Mouse (Mus musculus) hindbrain, embryonic 16.5 days (tissue): Measurements from ENCODE around the gene Srsf2. TPM values are rescaled to one million over a fixed set of nuclear protein-coding genes. Genes with fewer than 3 reads are reported as not detected.
"Not testable (repeated sequence)": the region's sequence is repeated elsewhere in the genome, so short reads cannot be mapped to it uniquely, and the experiment has no call there.

Experiments used
- ATAC-seq: fragments of 200-750 bp; cut with Nextera tagmentation; 2 replicates; pipeline ENCODE4 v1.8.0; 2017; ENCODE audit warnings: moderate TSS enrichment, moderate library complexity
- H3K27ac ChIP-seq: fragments of 300-500 bp; sonication (generic); 2 replicates; pipeline ENCODE4 v1.5.1; 2014; ENCODE audit warnings: low read depth, mild to moderate bottlenecking, control low read depth, low read length, moderate library complexity
- H3K27me3 ChIP-seq: fragments of 300-500 bp; sonication (generic); replicated peaks from 2 replicates; pipeline ENCODE4 v1.6.1; 2014; ENCODE audit warnings: low read length; ENCODE audit not compliant: control insufficient read depth, insufficient read depth
- H3K36me3 ChIP-seq: fragments of 300-500 bp; sonication (generic); 2 replicates; pipeline ENCODE4 v1.6.1; 2014; ENCODE audit warnings: mild to moderate bottlenecking, low read length, moderate library complexity, mixed read lengths; ENCODE audit not compliant: control insufficient read depth, insufficient read depth
- H3K4me1 ChIP-seq: fragments of 300-500 bp; sonication (generic); 2 replicates; pipeline ENCODE4 v1.6.1; 2014; ENCODE audit warnings: low read depth, low read length; ENCODE audit not compliant: control insufficient read depth, insufficient read depth
- H3K4me2 ChIP-seq: fragments of 300-500 bp; sonication (generic); 2 replicates; pipeline ENCODE4 v1.6.1; 2014; ENCODE audit warnings: mild to moderate bottlenecking, low read length, control low read depth, moderate library complexity
- H3K4me3 ChIP-seq: fragments of 300-500 bp; sonication (generic); 2 replicates; pipeline ENCODE4 v1.5.1; 2014; ENCODE audit warnings: mild to moderate bottlenecking, low read length, control low read depth, moderate library complexity
- H3K9ac ChIP-seq: fragments of 300-500 bp; sonication (generic); 2 replicates; pipeline ENCODE4 v1.6.1; 2014; ENCODE audit warnings: low read depth, mild to moderate bottlenecking, control low read depth, low read length, moderate library complexity
- H3K9me3 ChIP-seq: fragments of 300-500 bp; sonication (generic); 2 replicates; pipeline ENCODE4 v1.6.1; 2014; ENCODE audit warnings: mild to moderate bottlenecking, low read length, moderate library complexity; ENCODE audit not compliant: control insufficient read depth
- WGBS: fragments of 180-500 bp; shearing (Covaris S2); extraction: QIAGEN DNeasy Blood & Tissue Kit; methylation state at CpG from one replicate; pipeline ENCODE4 v1.1.7; 2014; 5-methylcytosine and 5-hydroxymethylcytosine counted together
- polyA plus RNA-seq: library from polyadenylated mRNA; unstranded; fragments of >200 nt; fragmentation: Nextera tagmentation; extraction: Ambion mirVana; gene quantifications from 2 replicates; pipeline ENCODE4 v1.2.1, GENCODE M21; 2015

Gene Srsf2
- 469 and 518 TPM in 2 replicates for polyA plus RNA-seq

DNA sequence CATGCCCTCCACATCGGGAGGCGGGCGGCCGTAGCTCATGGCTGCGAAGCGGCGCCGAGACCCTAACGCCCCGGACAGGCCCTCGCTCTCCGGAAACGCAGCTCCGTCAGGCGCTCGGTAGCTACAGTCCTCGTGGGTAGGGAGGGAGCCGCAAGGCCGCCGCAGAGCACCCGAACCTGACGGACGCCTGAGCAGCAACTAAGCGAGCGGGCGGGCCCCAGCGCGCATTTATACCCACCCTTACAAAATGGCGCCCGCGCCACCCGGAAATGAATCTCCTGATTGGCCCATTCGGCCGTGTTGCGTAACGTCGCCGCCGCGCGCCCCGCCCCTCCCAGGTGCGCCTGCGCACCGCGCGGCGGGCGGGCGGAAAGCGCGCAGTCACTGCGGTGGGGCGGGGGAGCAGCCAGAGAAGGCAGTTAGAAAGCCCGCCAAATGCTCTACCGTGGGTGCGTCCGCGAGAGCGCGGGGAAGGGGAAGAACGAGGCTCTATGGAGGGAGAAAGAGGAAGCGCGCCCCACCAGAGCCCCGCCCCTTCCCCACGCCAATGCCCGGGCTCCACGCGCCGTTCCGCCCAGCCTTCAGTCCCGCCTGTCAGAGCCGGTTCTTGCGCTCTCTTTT lies at the start of gene Srsf2:
Gene Srsf2 (minus strand): TSS at position 204 of the 621 bp plus-strand sequence.
- peak within 1 kb of the TSS; percentile 97 for H3K4me3 ChIP-seq
- ATAC-seq: peak; percentile 93
- no peaks in the 10 kb centered on the region for H3K27me3 ChIP-seq
- H3K4me2 ChIP-seq: peak within 1 kb of the TSS; percentile 93
- no peaks in the 10 kb centered on the region for H3K9me3 ChIP-seq
- peaks cover 5% of the 10 kb centered on the region; the same call in 1 of the 2 replicates for H3K36me3 ChIP-seq
- peak within 1 kb of the TSS; percentile 97 for H3K9ac ChIP-seq
- WGBS: under 1% methylated on average over 70 of the region's 74 CpGs
- H3K4me1 ChIP-seq: peaks cover 30% of the 10 kb centered on the region
- peak within 1 kb of the TSS; percentile 98 for H3K27ac ChIP-seq

DNA sequence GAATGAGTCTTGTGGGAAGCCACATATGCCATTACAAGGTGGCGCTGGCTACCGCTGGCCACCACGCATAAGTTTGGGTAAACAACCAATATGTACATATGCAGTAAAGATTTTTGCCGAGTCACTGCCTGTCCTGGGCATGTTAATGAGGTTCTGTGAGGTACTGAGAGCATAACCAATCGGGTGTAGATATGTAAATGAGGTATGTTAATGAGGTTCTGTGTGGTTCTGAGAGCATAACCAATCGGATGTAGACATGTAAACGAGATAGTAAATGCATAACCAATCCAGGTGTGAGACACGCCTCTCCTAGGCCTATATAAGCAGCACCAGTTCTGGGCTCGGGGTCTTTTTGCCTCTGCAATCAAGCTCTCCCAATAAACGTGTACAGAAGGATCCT lies 49.7 kb upstream of the Srsf2 start:
- ATAC-seq, H3K9me3 ChIP-seq, H3K9ac ChIP-seq, H3K4me3 ChIP-seq, H3K4me2 ChIP-seq, H3K27me3 ChIP-seq, H3K4me1 ChIP-seq, H3K27ac ChIP-seq, H3K36me3 ChIP-seq: not testable (repeated sequence)
- WGBS: 86% methylated on average over 10 of the region's 10 CpGs

DNA sequence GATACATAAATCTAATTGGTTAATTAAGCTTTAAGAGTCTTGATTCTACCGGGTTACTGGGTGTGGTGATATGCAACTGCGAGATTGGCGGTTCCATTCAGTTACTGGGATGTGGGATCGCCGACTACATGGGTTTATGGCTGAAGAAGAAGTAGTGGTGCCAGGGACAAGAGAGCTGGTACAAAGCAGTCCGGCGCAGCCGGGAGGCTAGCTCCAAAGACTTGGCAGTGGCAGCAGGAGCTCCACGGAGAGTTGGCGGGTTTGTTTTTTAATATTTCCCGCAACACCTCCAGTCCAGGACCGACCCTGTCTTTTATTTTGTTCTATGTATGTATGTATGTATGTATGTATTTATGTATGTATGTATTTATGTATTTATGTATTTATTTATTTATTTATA lies 46.4 kb upstream of the Srsf2 start:
- Histone ChIP-seq H3K4me2 (no peak overlapping the region), H3K27ac (no peak overlapping the region), H3K4me1 (no peaks in the 10 kb centered on the region), H3K9ac (no peak overlapping the region), H3K4me3 (no peak overlapping the region), H3K9me3 (no peaks in the 10 kb centered on the region), H3K36me3 (no peaks in the 10 kb centered on the region), H3K27me3 (no peaks in the 10 kb centered on the region; the same call in 1 of the 2 replicates)
- WGBS: 77% methylated on average over 12 of the region's 12 CpGs
- no peak for ATAC-seq

DNA sequence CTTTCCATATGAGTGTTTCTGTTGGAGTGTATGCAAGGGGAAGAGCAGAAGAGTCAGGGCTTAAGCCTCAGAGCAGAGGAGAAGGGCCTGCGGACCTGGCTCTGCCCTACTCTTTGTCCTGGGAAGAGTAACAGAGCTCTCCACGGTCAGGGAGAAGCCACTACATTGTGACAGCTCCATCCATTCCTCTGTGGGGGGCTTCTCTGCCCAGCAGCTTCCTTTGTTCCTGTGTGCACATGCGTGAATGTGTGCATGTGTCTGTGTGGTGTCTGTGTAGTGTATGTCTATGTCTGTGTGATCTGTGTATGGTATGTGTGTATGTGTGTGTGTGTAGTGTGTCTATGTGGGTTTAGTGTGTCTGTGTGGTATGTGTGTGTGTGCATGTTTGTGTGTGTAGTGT lies 42.5 kb upstream of the Srsf2 start:
- 53% methylated on average over 3 of the region's 3 CpGs for WGBS
- H3K4me1 ChIP-seq: no peaks in the 10 kb centered on the region
- no peaks in the 10 kb centered on the region for H3K36me3 ChIP-seq
- no peak overlapping the region for H3K9ac ChIP-seq
- no peak overlapping the region for H3K4me3 ChIP-seq
- H3K27me3 ChIP-seq: no peaks in the 10 kb centered on the region
- H3K9me3 ChIP-seq: no peaks in the 10 kb centered on the region
- no peak overlapping the region for H3K27ac ChIP-seq
- no peak overlapping the region for H3K4me2 ChIP-seq
- ATAC-seq: no peak

DNA sequence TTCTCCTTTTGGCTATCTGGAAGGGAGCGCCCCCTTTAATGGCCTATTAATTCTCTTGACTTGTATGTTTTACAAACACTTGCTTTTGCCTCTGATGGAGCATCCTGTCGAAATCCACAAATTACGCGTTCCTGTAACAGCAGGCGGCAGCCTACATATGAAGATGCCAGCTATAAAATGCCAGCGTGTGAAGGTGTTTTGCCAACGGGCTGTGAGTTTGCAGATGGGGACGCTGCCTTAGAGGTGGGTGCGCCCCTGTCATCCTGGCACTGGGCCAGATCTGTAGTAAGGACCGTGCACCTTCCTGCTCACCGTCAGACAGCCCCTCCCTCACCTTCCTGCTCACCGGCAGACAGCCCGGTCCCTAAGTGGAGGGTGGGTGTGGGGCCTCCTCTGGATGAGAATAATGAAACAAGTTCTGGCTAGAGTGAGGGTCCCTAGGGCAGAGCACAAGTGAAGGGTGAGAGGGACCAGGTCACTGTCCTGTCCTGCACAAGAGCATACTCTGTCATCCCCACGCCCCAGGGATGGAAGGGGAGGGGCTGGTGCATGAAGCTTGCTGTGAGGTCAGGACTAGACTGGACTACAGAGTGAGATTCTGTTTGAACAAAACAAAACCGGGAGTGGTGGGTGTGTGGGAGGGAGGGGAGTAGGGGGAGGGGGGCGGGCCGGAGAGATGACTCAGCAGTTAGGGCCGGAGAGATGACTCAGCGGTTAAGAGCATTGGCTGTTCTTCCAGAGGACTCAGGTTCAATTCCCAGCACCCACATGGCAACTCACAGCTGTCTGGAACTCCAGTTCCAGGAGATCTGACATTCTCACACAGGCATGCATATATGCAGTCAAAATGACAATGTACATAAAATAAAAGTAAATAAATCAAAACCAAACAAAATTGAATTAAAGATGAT lies 40.9 kb upstream of the Srsf2 start:
- Histone ChIP-seq H3K4me3 (no peak overlapping the region), H3K4me1 (no peaks in the 10 kb centered on the region), H3K4me2 (no peak overlapping the region), H3K27me3 (no peaks in the 10 kb centered on the region), H3K9ac (no peak overlapping the region), H3K36me3 (no peaks in the 10 kb centered on the region), H3K9me3 (no peaks in the 10 kb centered on the region), H3K27ac (no peak overlapping the region)
- WGBS: 63% methylated on average over 19 of the region's 19 CpGs
- no peak for ATAC-seq

DNA sequence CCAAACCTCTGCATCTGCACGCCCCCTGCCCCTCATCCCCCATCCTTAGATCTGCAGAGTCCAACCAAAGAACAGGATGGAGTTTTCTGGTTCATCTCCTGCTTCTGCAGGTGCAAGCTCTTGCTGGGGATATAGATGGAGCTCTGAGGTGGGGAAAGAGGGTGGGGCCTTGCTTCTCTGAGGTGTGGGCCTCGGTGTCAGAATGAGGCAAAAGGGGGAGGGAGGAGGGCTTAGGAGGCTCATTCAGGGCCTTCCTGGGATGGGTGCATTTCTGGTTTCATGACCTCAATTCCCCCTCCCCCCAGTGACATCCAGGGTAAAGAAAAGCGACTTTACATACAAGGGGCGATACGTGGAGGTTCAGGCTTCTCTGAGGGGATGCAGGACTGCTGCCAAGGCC lies 34.2 kb upstream of the Srsf2 start:
- H3K4me3 ChIP-seq: no peak overlapping the region
- H3K27ac ChIP-seq: no peak overlapping the region
- H3K36me3 ChIP-seq: no peaks in the 10 kb centered on the region
- no peaks in the 10 kb centered on the region for H3K27me3 ChIP-seq
- H3K4me2 ChIP-seq: no peak overlapping the region
- no peak for ATAC-seq
- 63% methylated on average over 5 of the region's 5 CpGs for WGBS
- H3K4me1 ChIP-seq: peaks cover 8% of the 10 kb centered on the region
- H3K9me3 ChIP-seq: no peaks in the 10 kb centered on the region
- no peak overlapping the region for H3K9ac ChIP-seq

DNA sequence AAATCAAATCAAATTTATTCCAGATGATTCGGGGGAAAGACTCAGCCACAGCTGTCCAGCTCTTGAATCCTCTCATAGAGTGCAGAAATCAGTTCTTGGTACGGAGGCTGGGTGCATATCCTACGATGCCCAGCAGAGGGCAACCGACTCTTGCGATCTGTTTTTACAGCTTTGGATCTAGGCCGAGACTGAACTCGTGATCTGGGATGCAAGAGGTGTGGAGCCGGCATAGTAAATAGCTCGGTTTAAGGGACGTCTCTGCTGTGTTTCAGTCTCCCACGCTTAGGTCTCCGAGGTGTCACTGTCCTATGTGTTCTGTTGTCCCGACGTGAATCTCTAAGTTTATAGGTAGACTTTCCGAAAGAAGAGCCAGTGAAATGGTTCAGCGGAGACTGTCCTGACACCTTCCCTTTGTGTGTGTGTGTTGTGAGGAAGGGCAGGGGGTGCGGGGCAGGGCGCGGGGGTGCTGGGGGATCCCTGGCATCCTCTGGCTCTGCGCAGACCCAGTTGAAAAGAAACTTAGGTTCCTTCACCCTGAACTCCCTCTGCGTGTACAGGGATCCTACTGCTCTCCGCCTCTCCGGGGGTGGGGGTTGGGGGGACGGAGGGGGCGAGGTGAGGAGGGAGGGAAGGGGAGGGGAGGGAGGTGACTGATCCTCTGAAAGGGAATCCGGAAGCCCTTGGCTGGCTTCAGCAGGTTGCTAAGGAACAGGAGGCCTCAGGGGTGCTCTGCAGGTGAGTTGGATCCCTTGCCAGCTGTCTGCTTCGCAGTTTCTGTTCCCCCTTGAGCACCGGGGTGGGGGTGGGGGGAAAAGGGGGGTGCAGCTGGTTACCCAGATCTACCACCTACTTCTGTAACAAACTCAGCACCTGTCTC lies 32.6 kb upstream of the Srsf2 start:
- peak; percentile 82 for ATAC-seq
- 7% methylated on average over 27 of the region's 28 CpGs for WGBS
- H3K9ac ChIP-seq: peak overlapping the region; percentile 39; the same call in 1 of the 2 replicates

DNA sequence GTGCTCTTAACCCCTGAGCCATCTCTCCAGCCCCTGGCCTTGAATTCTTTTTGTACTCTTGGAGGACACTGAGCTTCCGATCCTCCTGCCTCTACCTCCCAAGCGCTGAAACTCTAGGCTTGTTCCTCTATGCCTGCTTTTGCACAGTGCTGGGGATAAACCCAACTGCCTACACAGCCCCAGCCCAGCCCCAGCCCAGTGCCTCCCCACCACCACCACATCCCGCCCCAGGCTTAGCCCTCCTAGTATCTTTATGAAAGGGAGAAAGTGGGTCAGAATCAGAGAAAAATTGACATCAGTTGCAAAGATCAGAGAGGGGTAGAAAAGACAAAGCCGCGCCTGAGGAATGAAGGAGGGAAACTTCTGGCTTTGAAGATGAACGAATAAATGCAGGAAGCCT lies 31.2 kb upstream of the Srsf2 start:
- no peaks in the 10 kb centered on the region for H3K27me3 ChIP-seq
- H3K36me3 ChIP-seq: no peaks in the 10 kb centered on the region
- no peak overlapping the region for H3K4me2 ChIP-seq
- no peak overlapping the region for H3K4me3 ChIP-seq
- WGBS: 88% methylated on average over 6 of the region's 6 CpGs
- H3K27ac ChIP-seq: no peak overlapping the region
- no peak overlapping the region for H3K9ac ChIP-seq
- H3K4me1 ChIP-seq: peaks cover 8% of the 10 kb centered on the region
- ATAC-seq: no peak
- no peaks in the 10 kb centered on the region for H3K9me3 ChIP-seq

More for the DNA sequence above, 32.6 kb upstream of the Srsf2 start:
- no peaks in the 10 kb centered on the region for H3K27me3 ChIP-seq
- peak overlapping the region; percentile 52 for H3K4me2 ChIP-seq
- H3K9me3 ChIP-seq: no peaks in the 10 kb centered on the region
- no peaks in the 10 kb centered on the region for H3K36me3 ChIP-seq
- H3K4me1 ChIP-seq: peaks cover 8% of the 10 kb centered on the region
- peak overlapping the region; percentile 30 for H3K4me3 ChIP-seq
- H3K27ac ChIP-seq: no peak overlapping the region
